Mouse (Mus musculus): ENCODE measurements around the gene Coa3.

DNA sequence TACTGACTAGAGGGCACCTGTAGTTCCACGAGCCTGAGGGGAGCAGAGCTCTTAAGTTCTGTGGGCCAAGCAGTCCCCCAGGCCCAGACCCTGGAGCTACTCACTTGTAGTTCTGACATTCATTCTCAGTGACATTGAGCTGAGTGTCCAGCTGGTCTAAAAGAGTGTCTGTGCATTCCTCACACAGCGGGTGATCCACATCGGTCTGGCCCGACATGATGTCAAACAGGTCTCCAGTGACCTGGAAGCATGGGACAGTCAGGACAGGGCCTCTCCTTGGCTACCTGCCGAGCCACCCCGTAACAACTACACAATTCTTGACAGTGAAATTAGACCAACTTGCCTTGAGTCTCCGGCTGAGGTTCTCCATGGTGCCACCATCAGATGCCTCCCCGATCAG lies 16.3 kb upstream of the Coa3 start:
- TF ChIP-seq POLR2A (IDR thresholded peaks at IDR 0.05; ENCODE audit: insufficient read depth, low read depth, low read length) = no peak
- no peak for TF ChIP-seq CTCF (IDR thresholded peaks at IDR 0.05; ENCODE audit: insufficient read depth, low read depth, low read length)
